Mouse (Mus musculus): ENCODE results near the gene Prcd. TPM values are rescaled to one million over a fixed set of nuclear protein-coding genes. Genes with fewer than 3 reads are reported as not detected.
"Not testable (repeated sequence)": the region's sequence is repeated elsewhere in the genome, so short reads cannot be mapped to it uniquely, and the experiment has no call there.

The Prcd gene
- polyA plus RNA-seq, 1 experiment = 14.2 TPM

- Histone ChIP-seq H3K4me1 (ENCODE audit: control insufficient read depth, insufficient read depth, low read length) (peaks cover 9% of the 10 kb centered on the region), H3K27ac (ENCODE audit: insufficient read depth, low read length) (no peak overlapping the region), H3K27me3 (ENCODE audit: control insufficient read depth, insufficient read depth, low read length) (no peaks in the 10 kb centered on the region), H3K4me3 (replicated peaks; ENCODE audit: insufficient read depth, low read depth, low read length) (no peak overlapping the region)
- TF ChIP-seq POLR2A (IDR thresholded peaks at IDR 0.05; ENCODE audit: borderline replicate concordance, insufficient read depth, low read length) = no peak
- TF ChIP-seq CTCF (IDR thresholded peaks at IDR 0.05; ENCODE audit: borderline replicate concordance, insufficient read depth, low read depth, low read length) = no peak
- 41% methylated on average over 10 of the region's 10 CpGs for WGBS
- DNase-seq = peak in 1 of 2 experiments; percentile 32
Measured at GRCm38 (mm10) chr11:116627072-116628020, 26.0 kb upstream of the Prcd start.

GRCm38 (mm10) chr11:116628712-116629111, 24.6 kb upstream of the Prcd start:
- WGBS = 42% methylated on average over 9 of the region's 9 CpGs
- peaks cover 4% of the 10 kb centered on the region; the same call in 1 of the 2 replicates for H3K4me1 ChIP-seq (ENCODE audit: control insufficient read depth, insufficient read depth, low read length)
- peak; percentile 98 for TF ChIP-seq CTCF (IDR thresholded peaks at IDR 0.05; ENCODE audit: borderline replicate concordance, insufficient read depth, low read depth, low read length)
- no peak for TF ChIP-seq POLR2A (IDR thresholded peaks at IDR 0.05; ENCODE audit: borderline replicate concordance, insufficient read depth, low read length)
- DNase-seq = peak; percentile 82 to 89
- no peaks in the 10 kb centered on the region for H3K27me3 ChIP-seq (ENCODE audit: control insufficient read depth, insufficient read depth, low read length)
- no peak overlapping the region for H3K4me3 ChIP-seq (replicated peaks; ENCODE audit: insufficient read depth, low read depth, low read length)
- no peak overlapping the region for H3K27ac ChIP-seq (ENCODE audit: insufficient read depth, low read length)

GRCm38 (mm10) chr11:116629472-116629871, 23.9 kb upstream of the Prcd start:
- no peak overlapping the region for H3K27ac ChIP-seq (ENCODE audit: insufficient read depth, low read length)
- no peak overlapping the region for H3K4me3 ChIP-seq (replicated peaks; ENCODE audit: insufficient read depth, low read depth, low read length)
- no peak for TF ChIP-seq POLR2A (IDR thresholded peaks at IDR 0.05; ENCODE audit: borderline replicate concordance, insufficient read depth, low read length)
- TF ChIP-seq CTCF (IDR thresholded peaks at IDR 0.05; ENCODE audit: borderline replicate concordance, insufficient read depth, low read depth, low read length) = no peak
- DNase-seq = no peak
- no peaks in the 10 kb centered on the region for H3K27me3 ChIP-seq (ENCODE audit: control insufficient read depth, insufficient read depth, low read length)
- peaks cover 2% of the 10 kb centered on the region; the same call in 1 of the 2 replicates for H3K4me1 ChIP-seq (ENCODE audit: control insufficient read depth, insufficient read depth, low read length)
- WGBS = 79% methylated on average over 6 of the region's 6 CpGs

GRCm38 (mm10) chr11:116630171-116630965, 23.0 kb upstream of the Prcd start:
- H3K4me3 ChIP-seq (replicated peaks; ENCODE audit: insufficient read depth, low read depth, low read length) = no peak overlapping the region
- 66% methylated on average over 12 of the region's 12 CpGs for WGBS
- H3K27me3 ChIP-seq (ENCODE audit: control insufficient read depth, insufficient read depth, low read length) = no peaks in the 10 kb centered on the region
- no peaks in the 10 kb centered on the region for H3K4me1 ChIP-seq (ENCODE audit: control insufficient read depth, insufficient read depth, low read length)
- no peak for DNase-seq
- no peak for TF ChIP-seq POLR2A (IDR thresholded peaks at IDR 0.05; ENCODE audit: borderline replicate concordance, insufficient read depth, low read length)
- TF ChIP-seq CTCF (IDR thresholded peaks at IDR 0.05; ENCODE audit: borderline replicate concordance, insufficient read depth, low read depth, low read length) = no peak
- H3K27ac ChIP-seq (ENCODE audit: insufficient read depth, low read length) = no peak overlapping the region

- TF ChIP-seq POLR2A (IDR thresholded peaks at IDR 0.05; ENCODE audit: borderline replicate concordance, insufficient read depth, low read length) = no peak
- no peak for TF ChIP-seq CTCF (IDR thresholded peaks at IDR 0.05; ENCODE audit: borderline replicate concordance, insufficient read depth, low read depth, low read length)
- no peak overlapping the region for H3K4me3 ChIP-seq (replicated peaks; ENCODE audit: insufficient read depth, low read depth, low read length)
Measured at GRCm38 (mm10) chr11:116632962-116633361, 20.4 kb upstream of the Prcd start.

GRCm38 (mm10) chr11:116636607-116637006, 16.7 kb upstream of the Prcd start:
- 71% methylated on average over 8 of the region's 8 CpGs for WGBS
- H3K27ac ChIP-seq (ENCODE audit: insufficient read depth, low read length) = not testable (repeated sequence)

More at GRCm38 (mm10) chr11:116632962-116633361, 20.4 kb upstream of the Prcd start:
- no peaks in the 10 kb centered on the region for H3K4me1 ChIP-seq (ENCODE audit: control insufficient read depth, insufficient read depth, low read length)
- DNase-seq = no peak
- H3K27ac ChIP-seq (ENCODE audit: insufficient read depth, low read length) = no peak overlapping the region
- no peaks in the 10 kb centered on the region for H3K27me3 ChIP-seq (ENCODE audit: control insufficient read depth, insufficient read depth, low read length)
- WGBS = 68% methylated on average over 10 of the region's 10 CpGs

GRCm38 (mm10) chr11:116641168-116641567, 12.2 kb upstream of the Prcd start:
- WGBS = 69% methylated on average over 5 of the region's 5 CpGs
- Histone ChIP-seq H3K27me3 (ENCODE audit: control insufficient read depth, insufficient read depth, low read length) (no peaks in the 10 kb centered on the region), H3K27ac (ENCODE audit: insufficient read depth, low read length) (no peak overlapping the region), H3K4me3 (replicated peaks; ENCODE audit: insufficient read depth, low read depth, low read length) (no peak overlapping the region), H3K4me1 (ENCODE audit: control insufficient read depth, insufficient read depth, low read length) (peaks cover 14% of the 10 kb centered on the region)
- DNase-seq = peak; percentile 8 to 39
- TF ChIP-seq CTCF (IDR thresholded peaks at IDR 0.05; ENCODE audit: borderline replicate concordance, insufficient read depth, low read depth, low read length) (peak; percentile 43; the same call in 1 of the 2 replicates), POLR2A (IDR thresholded peaks at IDR 0.05; ENCODE audit: borderline replicate concordance, insufficient read depth, low read length) (no peak)

More at GRCm38 (mm10) chr11:116636607-116637006, 16.7 kb upstream of the Prcd start:
- not testable (repeated sequence) for H3K27me3 ChIP-seq (ENCODE audit: control insufficient read depth, insufficient read depth, low read length); H3K4me1 ChIP-seq (ENCODE audit: control insufficient read depth, insufficient read depth, low read length); H3K4me3 ChIP-seq (replicated peaks; ENCODE audit: insufficient read depth, low read depth, low read length)
- peak in 1 of 2 experiments; percentile 38 for DNase-seq
